Mouse (Mus musculus): ENCODE data around the gene Akap11. TPM values are rescaled to one million over a fixed set of nuclear protein-coding genes. Genes with fewer than 3 reads are reported as not detected.
"Not testable (repeated sequence)": the region's sequence is repeated elsewhere in the genome, so short reads cannot be mapped to it uniquely, and the experiment has no call there.

The Akap11 gene
- polyA plus RNA-seq, 1 experiment from 2014 or later, result 39.7 TPM

DNA sequence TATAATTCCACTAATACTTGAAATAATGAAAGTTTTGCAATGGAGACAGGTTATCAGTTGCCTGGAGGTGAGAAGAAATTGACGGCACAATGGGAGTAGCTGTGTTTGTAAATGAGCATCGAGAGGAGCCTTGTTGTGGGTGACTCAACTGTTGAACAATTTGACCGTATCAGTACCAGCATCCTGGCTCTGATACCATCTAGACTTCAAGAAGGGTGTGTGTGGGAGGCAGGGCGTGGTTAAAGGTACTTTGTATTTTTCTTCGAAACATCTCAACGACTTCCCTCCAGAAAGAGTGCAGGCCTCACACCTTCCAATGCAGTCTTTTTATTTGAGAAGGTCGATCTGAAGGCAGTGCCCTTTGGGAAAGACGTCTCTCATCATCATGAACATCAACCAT is 22.4 kb upstream of the Akap11 start:
- 92% methylated on average over 8 of the region's 8 CpGs for WGBS

DNA sequence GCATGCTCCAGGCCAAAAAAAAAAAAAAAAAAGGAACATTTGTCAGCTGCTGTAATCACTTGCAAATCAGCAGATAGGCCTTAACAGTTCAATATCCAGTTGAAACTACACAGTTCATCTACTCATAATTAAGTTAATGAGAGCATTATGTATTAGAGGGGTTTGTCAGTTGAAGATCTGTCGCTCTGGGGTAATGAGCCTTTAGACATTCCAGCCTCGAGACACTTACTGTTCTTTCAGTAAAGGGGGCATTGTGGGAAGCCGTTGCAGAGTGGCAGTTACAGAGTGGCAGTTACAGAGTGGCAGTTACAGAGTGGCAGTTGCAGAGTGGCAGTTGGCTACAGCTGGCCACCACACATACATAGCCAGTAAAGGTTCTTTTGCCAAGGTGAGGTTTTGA is 18.2 kb upstream of the Akap11 start:
- H3K27ac ChIP-seq (ENCODE audit: low read length); ATAC-seq: not testable (repeated sequence)
- 69% methylated on average over 3 of the region's 3 CpGs for WGBS

More for the DNA sequence above, 22.4 kb upstream of the Akap11 start:
- Histone ChIP-seq H3K4me2 (ENCODE audit: low read length) (no peak overlapping the region), H3K36me3 (ENCODE audit: control insufficient read depth, insufficient read depth, low read length) (no peaks in the 10 kb centered on the region), H3K9ac (ENCODE audit: low read depth, low read length) (no peak overlapping the region), H3K4me3 (ENCODE audit: low read depth, low read length) (no peak overlapping the region), H3K27me3 (ENCODE audit: control insufficient read depth, insufficient read depth, low read depth, low read length) (no peaks in the 10 kb centered on the region), H3K9me3 (replicated peaks; ENCODE audit: control insufficient read depth, low read length, poor library complexity, severe bottlenecking) (no peaks in the 10 kb centered on the region), H3K4me1 (ENCODE audit: control insufficient read depth, insufficient read depth, low read length) (no peaks in the 10 kb centered on the region), H3K27ac (ENCODE audit: low read length) (no peak overlapping the region)
- ATAC-seq, result no peak

DNA sequence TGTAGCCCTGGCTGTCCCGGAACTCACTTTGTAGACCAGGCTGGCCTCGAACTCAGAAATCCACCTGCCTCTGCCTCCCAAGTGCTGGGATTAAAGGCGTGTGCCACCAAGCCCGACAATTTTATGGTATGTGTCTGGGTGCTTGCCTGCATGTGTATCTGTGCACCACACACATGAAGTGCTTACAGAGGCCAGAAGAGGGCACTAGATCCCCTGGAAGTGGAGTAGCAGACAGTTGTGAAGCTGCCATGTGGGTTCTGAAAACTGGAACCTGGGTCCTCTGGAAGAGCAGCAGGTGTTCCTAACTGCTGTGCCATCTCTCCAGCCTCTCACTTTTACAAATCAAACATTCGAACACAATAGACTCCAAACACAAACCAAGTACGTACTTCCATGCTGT is 17.1 kb upstream of the Akap11 start:
- Histone ChIP-seq H3K27ac (ENCODE audit: low read length) (no peak overlapping the region), H3K4me1 (ENCODE audit: control insufficient read depth, insufficient read depth, low read length) (no peaks in the 10 kb centered on the region), H3K4me2 (ENCODE audit: low read length) (no peak overlapping the region), H3K27me3 (ENCODE audit: control insufficient read depth, insufficient read depth, low read depth, low read length) (no peaks in the 10 kb centered on the region), H3K36me3 (ENCODE audit: control insufficient read depth, insufficient read depth, low read length) (no peaks in the 10 kb centered on the region), H3K9ac (ENCODE audit: low read depth, low read length) (no peak overlapping the region), H3K4me3 (ENCODE audit: low read depth, low read length) (no peak overlapping the region), H3K9me3 (replicated peaks; ENCODE audit: control insufficient read depth, low read length, poor library complexity, severe bottlenecking) (no peaks in the 10 kb centered on the region)
- 94% methylated on average over 6 of the region's 6 CpGs for WGBS
- ATAC-seq, result no peak

More for the DNA sequence above, 18.2 kb upstream of the Akap11 start:
- H3K4me3 ChIP-seq (ENCODE audit: low read depth, low read length); H3K27me3 ChIP-seq (ENCODE audit: control insufficient read depth, insufficient read depth, low read depth, low read length); H3K4me2 ChIP-seq (ENCODE audit: low read length); H3K9me3 ChIP-seq (replicated peaks; ENCODE audit: control insufficient read depth, low read length, poor library complexity, severe bottlenecking); H3K9ac ChIP-seq (ENCODE audit: low read depth, low read length); H3K36me3 ChIP-seq (ENCODE audit: control insufficient read depth, insufficient read depth, low read length); H3K4me1 ChIP-seq (ENCODE audit: control insufficient read depth, insufficient read depth, low read length): not testable (repeated sequence)

DNA sequence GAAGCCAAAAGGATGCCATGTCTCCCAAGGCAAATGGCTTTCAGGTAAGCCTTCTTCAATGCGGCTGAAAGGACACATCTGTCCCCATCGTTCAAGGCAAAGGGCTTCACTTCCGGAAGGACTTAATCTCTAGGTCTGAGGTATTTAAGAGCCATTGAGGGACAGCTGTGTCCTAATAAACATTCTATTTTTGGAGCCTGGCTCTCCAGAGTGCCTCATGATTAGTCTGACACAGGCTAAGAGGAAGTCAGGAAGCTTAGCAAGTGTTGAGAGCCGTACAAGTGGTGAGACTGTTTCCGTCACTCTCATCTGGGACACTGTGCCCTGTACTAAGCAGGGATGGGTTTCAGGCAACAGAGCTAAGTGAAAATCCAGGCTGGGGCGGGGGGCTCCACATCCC is 12.2 kb upstream of the Akap11 start:
- WGBS, result 84% methylated on average over 6 of the region's 6 CpGs
- no peak overlapping the region for H3K4me3 ChIP-seq (ENCODE audit: low read depth, low read length)
- H3K36me3 ChIP-seq (ENCODE audit: control insufficient read depth, insufficient read depth, low read length), result no peaks in the 10 kb centered on the region
- no peaks in the 10 kb centered on the region for H3K9me3 ChIP-seq (replicated peaks; ENCODE audit: control insufficient read depth, low read length, poor library complexity, severe bottlenecking)
- ATAC-seq, result no peak
- H3K27me3 ChIP-seq (ENCODE audit: control insufficient read depth, insufficient read depth, low read depth, low read length), result no peaks in the 10 kb centered on the region
- no peak overlapping the region for H3K27ac ChIP-seq (ENCODE audit: low read length)
- H3K4me1 ChIP-seq (ENCODE audit: control insufficient read depth, insufficient read depth, low read length), result no peaks in the 10 kb centered on the region
- H3K9ac ChIP-seq (ENCODE audit: low read depth, low read length), result no peak overlapping the region
- H3K4me2 ChIP-seq (ENCODE audit: low read length), result no peak overlapping the region

DNA sequence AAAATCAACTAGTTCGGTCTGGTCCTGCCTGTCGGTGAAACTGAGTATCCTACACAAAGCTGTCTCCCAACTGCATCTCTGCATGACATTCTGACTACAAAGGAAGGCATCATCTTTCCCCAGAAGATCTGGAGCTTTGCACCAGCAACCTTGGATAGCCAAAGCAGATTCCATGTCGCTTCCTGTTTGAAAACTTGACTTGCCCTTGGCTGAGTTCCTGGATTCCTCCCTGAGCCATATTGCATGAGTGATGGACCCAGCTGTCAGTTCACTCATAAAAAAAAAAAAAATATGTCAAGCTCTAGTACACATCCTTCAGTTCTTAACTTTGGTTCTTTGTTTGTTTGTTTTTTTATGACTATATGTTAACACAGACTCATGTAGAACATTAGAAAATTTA is 4.7 kb upstream of the Akap11 start:
- no peak for ATAC-seq

DNA sequence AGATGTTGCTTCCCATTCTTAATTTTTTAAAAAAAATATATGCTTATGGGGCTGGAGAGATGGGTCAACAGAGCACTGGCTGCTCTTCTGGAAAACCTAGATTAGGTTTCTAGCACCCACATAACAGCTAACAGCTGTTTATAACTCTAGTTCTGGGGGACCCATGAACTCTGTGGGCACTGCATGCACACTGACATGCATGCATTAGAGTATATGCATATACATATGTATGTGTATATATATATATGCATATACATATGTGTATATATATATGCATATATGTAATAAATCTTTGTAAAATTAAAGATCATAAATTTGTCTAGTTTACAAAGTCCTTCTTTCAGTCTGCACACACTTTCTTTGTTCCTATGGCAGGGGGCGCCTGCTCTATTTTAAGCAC is 3.2 kb upstream of the Akap11 start:
- H3K36me3 ChIP-seq (ENCODE audit: control insufficient read depth, insufficient read depth, low read length), result no peaks in the 10 kb centered on the region
- 96% methylated on average over 1 of the region's 1 CpGs for WGBS
- H3K4me1 ChIP-seq (ENCODE audit: control insufficient read depth, insufficient read depth, low read length), result peaks cover 11% of the 10 kb centered on the region
- no peak overlapping the region for H3K4me3 ChIP-seq (ENCODE audit: low read depth, low read length)
- H3K27me3 ChIP-seq (ENCODE audit: control insufficient read depth, insufficient read depth, low read depth, low read length), result no peaks in the 10 kb centered on the region
- ATAC-seq, result no peak
- H3K9me3 ChIP-seq (replicated peaks; ENCODE audit: control insufficient read depth, low read length, poor library complexity, severe bottlenecking), result no peaks in the 10 kb centered on the region
- H3K27ac ChIP-seq (ENCODE audit: low read length), result no peak overlapping the region
- H3K4me2 ChIP-seq (ENCODE audit: low read length), result no peak overlapping the region
- no peak overlapping the region for H3K9ac ChIP-seq (ENCODE audit: low read depth, low read length)

More for the DNA sequence above, 4.7 kb upstream of the Akap11 start:
- H3K9ac ChIP-seq (ENCODE audit: low read depth, low read length), result no peak overlapping the region
- H3K27ac ChIP-seq (ENCODE audit: low read length), result no peak overlapping the region
- no peak overlapping the region for H3K4me3 ChIP-seq (ENCODE audit: low read depth, low read length)
- no peak overlapping the region for H3K4me2 ChIP-seq (ENCODE audit: low read length)
- WGBS, result 79% methylated on average over 3 of the region's 3 CpGs
- no peaks in the 10 kb centered on the region for H3K27me3 ChIP-seq (ENCODE audit: control insufficient read depth, insufficient read depth, low read depth, low read length)
- no peaks in the 10 kb centered on the region for H3K9me3 ChIP-seq (replicated peaks; ENCODE audit: control insufficient read depth, low read length, poor library complexity, severe bottlenecking)
- peaks cover 4% of the 10 kb centered on the region for H3K4me1 ChIP-seq (ENCODE audit: control insufficient read depth, insufficient read depth, low read length)
- H3K36me3 ChIP-seq (ENCODE audit: control insufficient read depth, insufficient read depth, low read length), result no peaks in the 10 kb centered on the region

DNA sequence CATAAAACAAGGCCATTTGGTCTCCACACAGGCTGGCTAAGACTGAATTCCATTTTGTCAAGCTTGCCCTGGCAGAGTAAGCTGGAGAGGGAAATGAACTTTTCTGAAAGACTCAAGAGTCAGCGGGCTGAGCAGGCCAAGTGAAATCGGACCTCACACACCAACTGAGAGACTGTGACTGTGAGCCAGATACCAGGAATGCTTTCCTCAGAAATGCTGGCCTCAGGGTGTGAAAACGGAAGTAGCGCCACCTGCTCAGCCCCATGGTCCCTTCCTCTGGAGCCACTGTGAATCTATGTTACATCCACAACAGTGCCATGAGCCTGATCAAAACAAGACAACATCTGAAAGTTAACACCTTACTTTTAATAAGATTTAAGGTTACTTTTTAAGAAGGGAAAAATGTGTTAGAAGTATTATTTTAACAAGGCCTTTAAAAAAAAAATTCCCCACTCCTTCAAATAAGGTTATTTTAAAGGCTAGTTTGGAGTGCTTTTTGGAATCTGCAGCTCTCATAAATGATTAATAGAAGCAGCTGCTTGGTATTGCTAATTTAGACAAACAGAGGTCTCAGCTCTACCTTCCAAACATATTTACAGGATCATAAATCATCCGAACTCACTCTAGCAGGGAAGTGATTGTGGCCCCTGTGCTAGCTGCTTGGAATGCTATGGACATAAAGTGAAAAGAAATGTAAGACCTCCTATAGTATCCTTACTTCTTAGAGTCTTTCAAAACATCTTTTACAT is 2.1 kb upstream of the Akap11 start:
- no peaks in the 10 kb centered on the region for H3K27me3 ChIP-seq (ENCODE audit: control insufficient read depth, insufficient read depth, low read depth, low read length)
- peaks cover 21% of the 10 kb centered on the region for H3K4me1 ChIP-seq (ENCODE audit: control insufficient read depth, insufficient read depth, low read length)
- no peak for ATAC-seq
- H3K4me3 ChIP-seq (ENCODE audit: low read depth, low read length), result no peak overlapping the region
- H3K36me3 ChIP-seq (ENCODE audit: control insufficient read depth, insufficient read depth, low read length), result no peaks in the 10 kb centered on the region
- no peak overlapping the region for H3K27ac ChIP-seq (ENCODE audit: low read length)
- no peaks in the 10 kb centered on the region for H3K9me3 ChIP-seq (replicated peaks; ENCODE audit: control insufficient read depth, low read length, poor library complexity, severe bottlenecking)
- no peak overlapping the region for H3K4me2 ChIP-seq (ENCODE audit: low read length)
- 50% methylated on average over 5 of the region's 5 CpGs for WGBS
- no peak overlapping the region for H3K9ac ChIP-seq (ENCODE audit: low read depth, low read length)

DNA sequence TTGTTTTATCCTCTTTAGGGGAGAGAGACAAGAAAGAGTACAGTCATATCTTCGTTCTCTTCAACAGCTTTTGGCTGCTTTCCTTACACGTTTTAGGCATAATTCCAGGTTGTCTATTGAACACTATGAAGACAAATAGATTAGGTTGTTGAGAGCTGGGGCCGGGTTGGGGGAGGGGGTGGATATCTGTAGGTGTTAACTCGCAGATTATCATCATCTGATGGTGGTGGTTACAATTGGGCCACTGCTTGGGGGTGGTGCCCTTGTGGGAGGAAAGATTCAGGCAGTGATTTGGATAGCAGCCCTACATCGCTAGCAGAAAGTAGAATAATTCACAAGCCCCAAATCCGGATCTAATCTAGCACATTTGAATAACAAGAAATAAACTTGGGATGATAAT is 943 bp upstream of the Akap11 start:
- peaks cover 27% of the 10 kb centered on the region for H3K4me1 ChIP-seq (ENCODE audit: control insufficient read depth, insufficient read depth, low read length)
- 17% methylated on average over 6 of the region's 6 CpGs for WGBS
- no peaks in the 10 kb centered on the region for H3K9me3 ChIP-seq (replicated peaks; ENCODE audit: control insufficient read depth, low read length, poor library complexity, severe bottlenecking)
- H3K27me3 ChIP-seq (ENCODE audit: control insufficient read depth, insufficient read depth, low read depth, low read length), result no peaks in the 10 kb centered on the region
- no peaks in the 10 kb centered on the region for H3K36me3 ChIP-seq (ENCODE audit: control insufficient read depth, insufficient read depth, low read length)
- peak overlapping the region; percentile 96 for H3K27ac ChIP-seq (ENCODE audit: low read length)
- H3K4me2 ChIP-seq (ENCODE audit: low read length), result peak overlapping the region; percentile 77
- H3K9ac ChIP-seq (ENCODE audit: low read depth, low read length), result peak overlapping the region; percentile 99
- H3K4me3 ChIP-seq (ENCODE audit: low read depth, low read length), result peak overlapping the region; percentile 95
- ATAC-seq, result no peak; the same call in 1 of the 2 replicates

DNA sequence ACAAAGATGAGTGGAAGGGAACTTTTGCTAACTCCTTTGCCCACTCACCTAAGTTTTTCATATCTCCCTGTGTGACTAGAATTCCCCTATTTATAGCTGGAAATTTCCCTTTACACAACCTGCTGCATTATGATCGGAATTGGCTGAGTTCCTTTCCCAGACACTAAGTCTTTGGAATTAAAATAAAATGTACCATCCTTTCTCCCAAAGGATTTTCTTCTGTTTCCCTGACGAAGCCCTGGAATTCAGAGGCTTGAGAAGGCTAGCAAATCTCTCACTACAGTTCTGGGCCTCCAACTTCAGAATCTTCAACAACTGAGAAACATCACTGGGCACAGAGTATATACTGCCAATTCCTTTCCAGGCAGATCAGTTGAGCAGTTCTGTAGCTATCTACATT is 1.2 kb downstream of the Akap11 start:
- no peak for ATAC-seq
- H3K27ac ChIP-seq (ENCODE audit: low read length), result 0 out of 2 replicates have a peak overlapping the region, but pooled peaks have one; percentile 63

More for the DNA sequence above, 1.2 kb downstream of the Akap11 start:
- Histone ChIP-seq H3K4me1 (ENCODE audit: control insufficient read depth, insufficient read depth, low read length) (peaks cover 29% of the 10 kb centered on the region), H3K4me2 (ENCODE audit: low read length) (peak overlapping the region; percentile 63), H3K9ac (ENCODE audit: low read depth, low read length) (peak overlapping the region; percentile 99), H3K36me3 (ENCODE audit: control insufficient read depth, insufficient read depth, low read length) (no peaks in the 10 kb centered on the region), H3K9me3 (replicated peaks; ENCODE audit: control insufficient read depth, low read length, poor library complexity, severe bottlenecking) (no peaks in the 10 kb centered on the region), H3K27me3 (ENCODE audit: control insufficient read depth, insufficient read depth, low read depth, low read length) (no peaks in the 10 kb centered on the region), H3K4me3 (ENCODE audit: low read depth, low read length) (peak overlapping the region; percentile 95)
- 17% methylated on average over 2 of the region's 2 CpGs for WGBS

Data from midbrain, embryonic 16.5 days (tissue).